Mouse (Mus musculus): Measurements from ENCODE around the gene Bhlhe23.

Bhlhe23 gene

DNA sequence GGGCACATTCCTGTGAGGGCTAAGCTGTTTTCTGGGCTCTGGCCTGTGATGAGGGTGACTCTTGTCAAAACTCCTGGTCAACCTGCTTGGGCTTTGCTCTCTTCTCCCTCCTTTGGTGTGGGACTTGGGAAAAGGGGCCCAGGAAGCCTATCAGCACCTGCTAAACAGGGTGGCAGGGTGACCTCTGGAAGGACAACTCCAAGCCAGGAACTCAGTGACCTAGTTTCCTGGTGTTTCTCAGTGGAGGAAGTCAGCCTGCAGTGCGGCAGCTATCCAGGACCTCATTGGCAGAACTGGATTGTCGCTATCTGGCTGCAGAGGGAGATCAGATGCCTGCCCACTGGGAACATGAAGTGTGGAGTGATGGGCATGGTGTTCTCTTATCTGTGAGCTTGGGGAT is 11.7 kb upstream of the Bhlhe23 start:
- no peak for TF ChIP-seq GATA4 (IDR thresholded peaks at IDR 0.05; ENCODE audit: insufficient replicate concordance, low read length)

GRCm38 (mm10) chr2:180787566-180788232 is 11.0 kb upstream of the Bhlhe23 start:
- no peak for TF ChIP-seq GATA4 (IDR thresholded peaks at IDR 0.05; ENCODE audit: insufficient replicate concordance, low read length)

GRCm38 (mm10) chr2:180786732-180787131 is 10.0 kb upstream of the Bhlhe23 start:
- TF ChIP-seq GATA4 (IDR thresholded peaks at IDR 0.05; ENCODE audit: insufficient replicate concordance, low read length), result no peak

DNA sequence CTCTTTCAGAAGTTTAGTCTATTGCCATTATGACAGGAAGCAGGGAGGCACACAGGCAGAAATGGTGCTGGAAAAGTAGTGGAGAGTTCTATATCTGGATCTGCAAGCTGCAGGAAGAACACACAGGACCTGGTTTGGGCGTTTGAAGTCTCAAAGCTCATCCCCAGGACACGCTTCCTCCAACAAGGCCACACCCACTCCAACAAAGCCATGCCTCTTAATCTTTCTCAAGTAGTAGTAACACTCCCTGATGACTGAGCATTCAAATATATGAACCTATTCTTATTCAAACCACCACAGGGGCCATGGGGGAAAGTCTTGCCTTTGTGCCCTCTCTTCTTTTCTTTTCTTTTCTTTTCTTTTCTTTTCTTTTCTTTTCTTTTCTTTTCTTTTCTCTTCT is 3.6 kb upstream of the Bhlhe23 start:
- no peak for TF ChIP-seq GATA4 (IDR thresholded peaks at IDR 0.05; ENCODE audit: insufficient replicate concordance, low read length)

- no peak for TF ChIP-seq GATA4 (IDR thresholded peaks at IDR 0.05; ENCODE audit: insufficient replicate concordance, low read length)
These were observed 2.8 kb upstream of the Bhlhe23 start for GRCm38 (mm10) chr2:180779226-180780104.

- no peak for TF ChIP-seq GATA4 (IDR thresholded peaks at IDR 0.05; ENCODE audit: insufficient replicate concordance, low read length)
These were observed 1.1 kb downstream of the Bhlhe23 start for GRCm38 (mm10) chr2:180775641-180776040.

GRCm38 (mm10) chr2:180775223-180775622 is 1.5 kb downstream of the Bhlhe23 start:
- no peak for TF ChIP-seq GATA4 (IDR thresholded peaks at IDR 0.05; ENCODE audit: insufficient replicate concordance, low read length)

DNA sequence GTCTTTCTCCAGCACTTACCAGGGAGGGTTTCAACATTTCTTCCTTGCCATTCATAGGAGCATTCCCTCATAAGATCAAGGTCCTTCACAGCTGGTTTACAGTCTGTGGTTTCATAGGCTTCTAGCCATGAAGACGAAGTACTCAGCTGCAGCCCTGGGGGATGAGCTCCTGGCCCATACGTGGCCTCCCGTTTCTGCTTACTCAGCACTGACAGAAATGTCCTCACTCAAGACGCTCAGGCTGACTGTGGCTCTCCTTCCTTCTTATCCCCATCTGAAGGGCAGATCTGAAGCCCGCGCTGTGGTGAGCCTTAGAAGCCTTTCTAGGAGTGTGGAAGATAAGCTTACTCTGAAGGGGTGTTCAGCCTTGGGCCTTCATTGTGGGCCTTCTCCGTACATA is 11.0 kb downstream of the Bhlhe23 start:
- TF ChIP-seq GATA4 (IDR thresholded peaks at IDR 0.05; ENCODE audit: insufficient replicate concordance, low read length), result no peak

GRCm38 (mm10) chr2:180764986-180765385 is 11.7 kb downstream of the Bhlhe23 start:
- no peak for TF ChIP-seq GATA4 (IDR thresholded peaks at IDR 0.05; ENCODE audit: insufficient replicate concordance, low read length)

DNA sequence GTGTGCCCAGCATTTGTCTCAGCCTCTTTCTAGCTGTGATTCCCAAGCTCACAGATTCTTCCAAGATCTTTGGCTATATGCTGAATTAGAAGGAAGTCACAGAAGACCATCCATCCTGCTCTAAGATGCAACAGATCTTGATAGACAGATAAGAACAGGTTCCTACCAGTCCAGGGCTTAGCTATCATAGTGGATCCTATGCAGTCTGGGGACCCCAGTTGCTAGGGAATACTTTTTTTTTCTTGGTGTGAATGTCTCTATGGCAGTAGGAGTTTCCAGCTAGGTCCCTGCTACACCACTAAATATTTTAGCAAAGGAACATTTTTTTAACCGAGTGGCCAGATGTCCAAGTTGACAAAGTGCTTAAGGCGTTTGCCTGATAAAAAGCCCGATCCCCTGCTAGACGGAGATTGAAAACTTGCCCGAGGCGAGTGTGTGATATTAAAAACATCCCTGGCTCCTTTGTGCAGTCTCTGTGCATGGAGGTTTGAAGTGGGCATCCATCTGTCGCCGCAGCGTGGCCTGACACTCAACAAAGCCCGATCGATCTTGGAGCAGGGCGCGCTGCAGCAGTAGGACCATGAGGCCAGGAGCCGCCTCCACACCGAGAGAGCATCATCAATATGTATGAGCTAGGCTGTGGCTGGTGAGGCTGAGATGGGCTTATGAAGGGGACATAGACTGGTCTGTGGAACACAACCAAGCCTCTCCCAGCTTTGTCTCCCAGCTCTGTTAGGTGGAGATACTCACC is 18.0 kb downstream of the Bhlhe23 start:
- TF ChIP-seq GATA4 (IDR thresholded peaks at IDR 0.05; ENCODE audit: insufficient replicate concordance, low read length), result no peak

DNA sequence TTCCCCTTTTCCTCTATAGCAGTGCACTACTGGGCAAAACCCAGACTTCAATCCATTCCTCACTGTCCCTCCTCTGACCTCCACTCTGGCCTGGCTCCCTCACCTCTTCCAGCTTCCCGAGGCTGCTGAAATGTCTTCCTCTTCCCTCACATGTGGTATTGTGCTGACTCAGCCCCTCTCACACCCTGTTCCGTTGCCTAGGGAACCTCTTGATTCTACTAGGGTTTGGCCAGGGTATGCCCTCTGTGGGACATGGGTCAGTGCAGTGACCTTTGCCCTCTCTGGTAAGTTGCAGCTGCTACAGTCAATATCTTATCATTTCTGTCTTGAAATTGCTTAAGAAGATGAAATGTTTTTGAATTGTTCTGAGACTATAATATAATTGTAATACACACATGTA is 19.9 kb downstream of the Bhlhe23 start:
- TF ChIP-seq GATA4 (IDR thresholded peaks at IDR 0.05; ENCODE audit: insufficient replicate concordance, low read length), result no peak

GRCm38 (mm10) chr2:180755896-180756295 is 20.8 kb downstream of the Bhlhe23 start:
- TF ChIP-seq GATA4 (IDR thresholded peaks at IDR 0.05; ENCODE audit: insufficient replicate concordance, low read length), result no peak

GRCm38 (mm10) chr2:180754976-180755688 is 21.6 kb downstream of the Bhlhe23 start:
- no peak for TF ChIP-seq GATA4 (IDR thresholded peaks at IDR 0.05; ENCODE audit: insufficient replicate concordance, low read length)

DNA sequence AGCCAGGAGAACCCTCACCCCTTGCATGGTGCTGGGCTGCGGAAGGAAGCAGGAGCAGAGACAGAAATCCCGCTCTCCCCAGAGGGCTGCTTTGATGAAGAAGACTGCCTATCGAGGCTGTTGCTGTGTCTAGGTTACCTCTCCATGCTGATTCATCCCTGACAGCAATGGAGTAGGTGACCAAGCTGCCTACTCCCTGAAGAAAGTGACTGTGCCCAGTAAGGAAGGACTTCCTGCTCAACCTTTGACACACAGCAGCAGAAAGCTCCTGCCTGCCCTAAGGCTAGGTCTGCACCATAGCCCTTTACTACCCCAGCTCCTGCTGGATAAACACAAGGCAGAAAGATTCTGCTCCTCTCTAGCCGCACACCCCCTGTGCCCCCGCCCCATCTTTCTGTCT is 27.8 kb downstream of the Bhlhe23 start:
- TF ChIP-seq GATA4 (IDR thresholded peaks at IDR 0.05; ENCODE audit: insufficient replicate concordance, low read length), result no peak

GRCm38 (mm10) chr2:180746569-180747192 is 30.0 kb downstream of the Bhlhe23 start:
- TF ChIP-seq GATA4 (IDR thresholded peaks at IDR 0.05; ENCODE audit: insufficient replicate concordance, low read length), result no peak
